Mouse (Mus musculus) midbrain, embryonic 14.5 days (tissue): ENCODE measurements at regions not wholly inside any gene's neighbourhood (a gene's known extent, or its start where the extent isn't known, plus 50 kb on each side); places are given as distances from the start of the nearest gene placed in this dataset.

ENCODE experiments used
- ATAC-seq: fragments of 200-750 bp; cut with Nextera tagmentation; 2 replicates; pipeline ENCODE4 v1.8.0; 2017; ENCODE audit warnings: moderate number of reproducible peaks, moderate library complexity; ENCODE audit not compliant: low FRiP score, low TSS enrichment
- DNase-seq: peaks from one replicate; pipeline ENCODE4 v3.0.0-alpha.2; 2015
- H3K27ac ChIP-seq: fragments of 300-500 bp; sonication (generic); replicated peaks from 2 replicates; pipeline ENCODE4 v1.5.1; 2014; ENCODE audit warnings: mild to moderate bottlenecking, low read depth, low read length, moderate library complexity
- H3K27me3 ChIP-seq: fragments of 300-500 bp; sonication (generic); 2 replicates; pipeline ENCODE4 v1.6.1; 2014; ENCODE audit warnings: low read length, control low read depth, mixed read lengths; ENCODE audit not compliant: control insufficient read depth, insufficient read depth
- H3K36me3 ChIP-seq: fragments of 300-500 bp; sonication (generic); 2 replicates; pipeline ENCODE4 v1.6.1; 2014; ENCODE audit warnings: low read length, control low read depth; ENCODE audit not compliant: control insufficient read depth, insufficient read depth
- H3K4me1 ChIP-seq: fragments of 300-500 bp; sonication (generic); 2 replicates; pipeline ENCODE4 v1.6.1; 2014; ENCODE audit warnings: mild to moderate bottlenecking, antibody characterized with exemption, low read length, control low read depth; ENCODE audit not compliant: control insufficient read depth, insufficient read depth
- H3K4me2 ChIP-seq: fragments of 300-500 bp; sonication (generic); 2 replicates; pipeline ENCODE4 v1.6.1; 2014; ENCODE audit warnings: mild to moderate bottlenecking, low read length, moderate library complexity
- H3K4me3 ChIP-seq: fragments of 300-500 bp; sonication (generic); replicated peaks from 2 replicates; pipeline ENCODE4 v1.5.1; 2014; ENCODE audit warnings: low read depth, low read length
- H3K9ac ChIP-seq: fragments of 300-500 bp; sonication (generic); replicated peaks from 2 replicates; pipeline ENCODE4 v1.6.1; 2014; ENCODE audit warnings: mild to moderate bottlenecking, low read length, moderate library complexity
- H3K9me3 ChIP-seq: fragments of 300-500 bp; sonication (generic); 2 replicates; pipeline ENCODE4 v1.6.1; 2016; ENCODE audit warnings: low read length, control low read depth, mixed read lengths; ENCODE audit not compliant: control insufficient read depth
- WGBS: fragments of 180-500 bp; shearing (Covaris S2); extraction: QIAGEN DNeasy Blood & Tissue Kit; methylation state at CpG from one replicate; pipeline ENCODE4 v1.1.7; 2014; 5-methylcytosine and 5-hydroxymethylcytosine counted together

- H3K4me2 ChIP-seq: no peak overlapping the region
- DNase-seq: no peak
- no peak overlapping the region for H3K27ac ChIP-seq
- no peaks in the 10 kb centered on the region for H3K27me3 ChIP-seq
- WGBS: 7% methylated on average over 5 of the region's 5 CpGs
- no peak overlapping the region for H3K4me3 ChIP-seq
- ATAC-seq: no peak
- H3K9me3 ChIP-seq: no peaks in the 10 kb centered on the region
- H3K9ac ChIP-seq: no peak overlapping the region
- 0 out of 2 replicates have a peak, but pooled peaks cover 4% of the 10 kb centered on the region for H3K4me1 ChIP-seq
- no peaks in the 10 kb centered on the region for H3K36me3 ChIP-seq
Measured at GRCm38 (mm10) chr1:14464788-14465482, 1628.2 kb downstream of the 4930444P10Rik start.

GRCm38 (mm10) chr1:14462496-14462895, 1630.6 kb downstream of the 4930444P10Rik start:
- ATAC-seq (no peak), DNase-seq (no peak)
- H3K9ac ChIP-seq: no peak overlapping the region
- H3K36me3 ChIP-seq: no peaks in the 10 kb centered on the region
- no peaks in the 10 kb centered on the region for H3K9me3 ChIP-seq
- no peak overlapping the region for H3K4me2 ChIP-seq
- 40% methylated on average over 3 of the region's 3 CpGs for WGBS
- no peaks in the 10 kb centered on the region for H3K27me3 ChIP-seq
- H3K4me3 ChIP-seq: no peak overlapping the region
- 0 out of 2 replicates have a peak, but pooled peaks cover 4% of the 10 kb centered on the region for H3K4me1 ChIP-seq
- H3K27ac ChIP-seq: no peak overlapping the region

GRCm38 (mm10) chr1:14460811-14461210, 1632.3 kb downstream of the 4930444P10Rik start:
- Histone ChIP-seq H3K9ac (no peak overlapping the region), H3K27ac (no peak overlapping the region), H3K27me3 (no peaks in the 10 kb centered on the region), H3K4me1 (0 out of 2 replicates have a peak, but pooled peaks cover 4% of the 10 kb centered on the region), H3K4me3 (no peak overlapping the region), H3K9me3 (no peaks in the 10 kb centered on the region), H3K4me2 (no peak overlapping the region), H3K36me3 (no peaks in the 10 kb centered on the region)
- ATAC-seq: no peak
- DNase-seq: no peak
- 91% methylated on average over 4 of the region's 4 CpGs for WGBS

GRCm38 (mm10) chr1:14429326-14429725, 1663.8 kb downstream of the 4930444P10Rik start:
- no peak overlapping the region for H3K4me2 ChIP-seq
- no peak for ATAC-seq
- no peaks in the 10 kb centered on the region for H3K36me3 ChIP-seq
- H3K27ac ChIP-seq: no peak overlapping the region
- H3K27me3 ChIP-seq: no peaks in the 10 kb centered on the region
- no peak overlapping the region for H3K4me3 ChIP-seq
- H3K4me1 ChIP-seq: no peaks in the 10 kb centered on the region
- peak; percentile 11 for DNase-seq
- WGBS: 64% methylated on average over 2 of the region's 2 CpGs
- H3K9ac ChIP-seq: no peak overlapping the region
- no peaks in the 10 kb centered on the region for H3K9me3 ChIP-seq

- peaks cover 7% of the 10 kb centered on the region; the same call in 1 of the 2 replicates for H3K27me3 ChIP-seq
- H3K27ac ChIP-seq: no peak overlapping the region
- no peak overlapping the region for H3K4me3 ChIP-seq
- ATAC-seq (no peak), DNase-seq (no peak)
- no peak overlapping the region for H3K9ac ChIP-seq
- no peaks in the 10 kb centered on the region for H3K9me3 ChIP-seq
- no peak overlapping the region for H3K4me2 ChIP-seq
- WGBS: 90% methylated on average over 1 of the region's 1 CpGs
- no peaks in the 10 kb centered on the region for H3K36me3 ChIP-seq
- H3K4me1 ChIP-seq: no peaks in the 10 kb centered on the region
Measured at GRCm38 (mm10) chr1:14421030-14421429, 1672.1 kb downstream of the 4930444P10Rik start.

- H3K4me2 ChIP-seq: no peak overlapping the region
- H3K9me3 ChIP-seq: no peaks in the 10 kb centered on the region
- H3K27ac ChIP-seq: no peak overlapping the region
- no peaks in the 10 kb centered on the region for H3K36me3 ChIP-seq
- H3K4me3 ChIP-seq: no peak overlapping the region
- WGBS: 10% methylated on average over 4 of the region's 4 CpGs
- DNase-seq (peak; percentile 24), ATAC-seq (no peak)
- H3K4me1 ChIP-seq: no peaks in the 10 kb centered on the region
- H3K9ac ChIP-seq: no peak overlapping the region
- H3K27me3 ChIP-seq: peaks cover 11% of the 10 kb centered on the region; the same call in 1 of the 2 replicates
Measured at GRCm38 (mm10) chr1:14413826-14414445, 1679.2 kb downstream of the 4930444P10Rik start.

- Histone ChIP-seq H3K27ac (no peak overlapping the region), H3K9ac (no peak overlapping the region), H3K27me3 (no peaks in the 10 kb centered on the region), H3K36me3 (no peaks in the 10 kb centered on the region), H3K4me3 (no peak overlapping the region), H3K4me2 (no peak overlapping the region), H3K4me1 (no peaks in the 10 kb centered on the region), H3K9me3 (no peaks in the 10 kb centered on the region)
- WGBS: 85% methylated on average over 3 of the region's 3 CpGs
- DNase-seq: no peak
- no peak for ATAC-seq
Measured at GRCm38 (mm10) chr1:14369957-14370833, 1722.9 kb downstream of the 4930444P10Rik start.

GRCm38 (mm10) chr1:14359998-14360640, 1733.0 kb downstream of the 4930444P10Rik start:
- no peak overlapping the region for H3K4me3 ChIP-seq
- no peak overlapping the region for H3K27ac ChIP-seq
- H3K36me3 ChIP-seq: no peaks in the 10 kb centered on the region
- ATAC-seq: no peak
- H3K4me2 ChIP-seq: no peak overlapping the region
- H3K9ac ChIP-seq: no peak overlapping the region
- WGBS: 61% methylated on average over 2 of the region's 2 CpGs
- no peaks in the 10 kb centered on the region for H3K4me1 ChIP-seq
- no peaks in the 10 kb centered on the region for H3K27me3 ChIP-seq
- no peak for DNase-seq
- no peaks in the 10 kb centered on the region for H3K9me3 ChIP-seq
